Mouse (Mus musculus) embryonic facial prominence, embryonic 15.5 days (tissue): ENCODE measurements around the gene Stk16. TPM values are rescaled to one million over a fixed set of nuclear protein-coding genes. Genes with fewer than 3 reads are reported as not detected.

Experiments
- ATAC-seq: fragments of 200-750 bp; cut with Nextera tagmentation; 2 replicates; pipeline ENCODE4 v1.8.0; 2017; ENCODE audit warnings: low read depth, moderate TSS enrichment; ENCODE audit not compliant: insufficient number of reproducible peaks, low FRiP score, low TSS enrichment
- H3K27ac ChIP-seq: fragments of 300-500 bp; sonication (generic); replicated peaks from 2 replicates; pipeline ENCODE4 v1.5.1; 2015; ENCODE audit warnings: mild to moderate bottlenecking, inconsistent platforms
- H3K27me3 ChIP-seq: fragments of 300-500 bp; sonication (generic); 2 replicates; pipeline ENCODE4 v1.6.1; 2015; ENCODE audit warnings: inconsistent platforms
- H3K36me3 ChIP-seq: fragments of 300-500 bp; sonication (generic); 2 replicates; pipeline ENCODE4 v1.6.1; 2015; ENCODE audit warnings: mild to moderate bottlenecking, inconsistent platforms
- H3K4me1 ChIP-seq: fragments of 300-500 bp; sonication (generic); 2 replicates; pipeline ENCODE4 v1.6.1; 2015; ENCODE audit warnings: inconsistent platforms
- H3K4me2 ChIP-seq: fragments of 300-500 bp; sonication (generic); replicated peaks from 2 replicates; pipeline ENCODE4 v1.6.1; 2015; ENCODE audit warnings: mild to moderate bottlenecking, inconsistent platforms
- H3K4me3 ChIP-seq: fragments of 300-500 bp; sonication (generic); replicated peaks from 2 replicates; pipeline ENCODE4 v1.5.1; 2015; ENCODE audit warnings: mild to moderate bottlenecking, inconsistent platforms
- H3K9ac ChIP-seq: fragments of 300-500 bp; sonication (generic); 2 replicates; pipeline ENCODE4 v1.6.1; 2015; ENCODE audit warnings: inconsistent platforms
- H3K9me3 ChIP-seq: fragments of 300-500 bp; sonication (generic); replicated peaks from 2 replicates; pipeline ENCODE4 v1.6.1; 2016; ENCODE audit warnings: inconsistent platforms
- WGBS: fragments of 180-500 bp; shearing (Covaris S2); methylation state at CpG from one replicate; pipeline ENCODE4 v1.1.7; 2015; 5-methylcytosine and 5-hydroxymethylcytosine counted together
- microRNA-seq: library from miRNA; unstranded; fragments of <30 nt; microRNA quantifications from one replicate; pipeline ENCODE4, GENCODE M21; 2016; ENCODE audit warnings: borderline number of aligned reads
- polyA plus RNA-seq: library from polyadenylated mRNA; unstranded; fragments of >200 nt; fragmentation: Nextera tagmentation; extraction: Ambion mirVana; gene quantifications from 2 replicates; pipeline ENCODE4 v1.2.1, GENCODE M21; 2015

Stk16 gene
- polyA plus RNA-seq, 1 experiment from 2014 or later = 121 TPM

DNA sequence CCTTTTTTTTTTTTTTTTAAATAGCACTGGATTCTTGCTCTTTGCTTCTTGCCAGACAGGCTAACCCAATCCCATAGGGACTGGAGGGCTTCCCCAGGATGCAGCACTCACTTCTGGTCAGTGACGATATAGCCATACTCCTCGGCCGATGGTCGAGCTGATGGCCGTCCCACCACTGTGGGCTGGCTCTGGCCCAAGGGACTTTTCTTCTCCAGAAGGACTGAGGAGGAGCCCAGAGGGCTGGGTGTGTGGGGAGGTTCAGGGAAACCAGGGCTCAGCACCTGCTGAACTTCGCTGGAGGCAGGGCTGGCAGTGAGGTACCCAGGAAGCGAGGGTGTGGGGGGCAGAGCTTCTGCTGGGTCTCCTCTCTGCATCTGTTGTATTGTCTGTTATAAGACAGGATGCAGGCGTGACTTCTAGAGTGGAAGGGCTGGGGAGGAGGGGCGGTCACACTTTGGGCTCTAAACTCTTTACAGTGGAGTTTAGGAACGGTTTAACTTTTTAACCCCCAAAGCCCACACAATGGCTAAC lies 44.9 kb downstream of the Stk16 start:
- Histone ChIP-seq H3K36me3 (no peaks in the 10 kb centered on the region), H3K4me2 (no peak overlapping the region)
- 57% methylated on average over 10 of the region's 10 CpGs for WGBS

DNA sequence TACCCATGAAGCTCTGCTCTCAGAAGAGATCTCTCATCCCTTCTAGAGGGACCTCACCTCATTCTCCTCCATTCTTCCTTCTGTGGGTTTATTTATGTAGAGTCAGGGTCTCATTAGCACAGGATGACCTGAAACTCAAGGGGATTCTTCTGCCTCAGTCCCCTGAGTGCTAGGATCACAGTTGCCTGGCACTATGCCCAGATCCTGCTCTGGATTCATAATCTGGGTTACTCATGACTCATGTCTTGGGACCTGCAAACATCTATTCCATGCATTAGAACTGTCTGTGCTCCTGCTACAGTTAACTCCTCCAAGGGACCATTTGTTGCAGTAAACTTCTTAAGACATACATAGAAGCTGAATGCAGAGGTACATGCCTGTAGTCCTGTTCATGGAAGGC lies 50.6 kb downstream of the Stk16 start:
- no peak overlapping the region for H3K9ac ChIP-seq
- H3K4me3 ChIP-seq = no peak overlapping the region
- H3K4me1 ChIP-seq = 0 out of 2 replicates have a peak, but pooled peaks cover 3% of the 10 kb centered on the region
- H3K4me2 ChIP-seq = no peak overlapping the region
- H3K27ac ChIP-seq = no peak overlapping the region
- H3K36me3 ChIP-seq = no peaks in the 10 kb centered on the region
- H3K27me3 ChIP-seq = peaks cover 47% of the 10 kb centered on the region
- ATAC-seq = no peak
- H3K9me3 ChIP-seq = no peaks in the 10 kb centered on the region

More for the DNA sequence above, 44.9 kb downstream of the Stk16 start:
- Histone ChIP-seq H3K9ac (no peak overlapping the region), H3K27ac (no peak overlapping the region), H3K4me3 (no peak overlapping the region), H3K9me3 (no peaks in the 10 kb centered on the region), H3K4me1 (peaks cover 6% of the 10 kb centered on the region), H3K27me3 (no peaks in the 10 kb centered on the region; the same call in 1 of the 2 replicates)
- no peak for ATAC-seq

DNA sequence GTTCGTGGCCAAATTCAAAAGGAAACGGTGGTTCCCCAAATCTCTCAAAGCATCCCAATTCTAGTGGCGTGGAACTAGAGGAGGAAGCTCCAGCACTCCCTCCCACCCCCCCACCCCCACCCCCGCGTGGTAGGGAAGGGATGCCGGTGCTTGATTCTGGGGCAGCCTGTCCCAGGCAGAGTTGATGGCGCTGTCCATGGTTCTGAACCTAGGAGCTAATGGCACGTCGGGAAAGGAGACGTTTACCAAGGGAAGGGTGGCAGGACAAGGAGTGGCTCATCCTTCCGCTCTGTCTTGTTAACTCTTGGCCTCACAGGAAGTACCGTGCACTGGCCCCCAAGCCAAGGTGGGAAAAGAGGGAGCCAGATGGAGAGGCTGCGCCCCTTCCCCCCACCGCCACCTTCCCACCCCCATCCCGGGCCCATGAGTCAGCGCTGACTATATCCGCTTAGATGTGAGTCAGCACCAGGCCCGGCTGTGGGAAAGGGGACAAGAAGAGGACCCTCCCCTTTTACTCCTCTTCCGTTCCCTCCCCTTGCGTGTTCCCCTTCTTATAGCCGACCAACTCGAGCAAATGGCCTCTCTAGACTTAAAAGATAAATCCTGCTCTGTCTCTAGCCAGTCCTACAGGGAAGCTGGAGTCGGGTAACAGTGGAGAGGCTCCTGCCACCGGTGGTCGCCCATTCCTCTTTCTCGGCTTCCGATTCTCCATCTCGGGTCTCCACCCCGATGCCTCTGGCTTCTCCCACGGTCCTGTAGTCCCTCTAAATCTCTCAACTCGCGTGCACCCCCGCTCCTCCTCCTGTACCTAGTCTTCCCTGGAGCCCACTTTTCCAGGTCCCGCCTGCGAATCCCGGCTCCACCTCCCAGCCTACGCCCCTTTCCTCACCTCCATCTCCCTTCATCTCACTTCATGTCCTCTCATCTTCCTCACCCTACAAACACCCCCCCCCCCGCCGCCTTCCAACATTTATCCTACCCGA lies 52.6 kb downstream of the Stk16 start:
- Histone ChIP-seq H3K36me3 (no peaks in the 10 kb centered on the region), H3K4me2 (no peak overlapping the region), H3K4me1 (0 out of 2 replicates have a peak, but pooled peaks cover 3% of the 10 kb centered on the region), H3K27me3 (peaks cover 49% of the 10 kb centered on the region), H3K27ac (no peak overlapping the region), H3K9ac (no peak overlapping the region), H3K9me3 (no peaks in the 10 kb centered on the region), H3K4me3 (no peak overlapping the region)
- 1% methylated on average over 40 of the region's 40 CpGs for WGBS
- ATAC-seq = 0 out of 2 replicates have a peak, but pooled peaks have one; percentile 15

DNA sequence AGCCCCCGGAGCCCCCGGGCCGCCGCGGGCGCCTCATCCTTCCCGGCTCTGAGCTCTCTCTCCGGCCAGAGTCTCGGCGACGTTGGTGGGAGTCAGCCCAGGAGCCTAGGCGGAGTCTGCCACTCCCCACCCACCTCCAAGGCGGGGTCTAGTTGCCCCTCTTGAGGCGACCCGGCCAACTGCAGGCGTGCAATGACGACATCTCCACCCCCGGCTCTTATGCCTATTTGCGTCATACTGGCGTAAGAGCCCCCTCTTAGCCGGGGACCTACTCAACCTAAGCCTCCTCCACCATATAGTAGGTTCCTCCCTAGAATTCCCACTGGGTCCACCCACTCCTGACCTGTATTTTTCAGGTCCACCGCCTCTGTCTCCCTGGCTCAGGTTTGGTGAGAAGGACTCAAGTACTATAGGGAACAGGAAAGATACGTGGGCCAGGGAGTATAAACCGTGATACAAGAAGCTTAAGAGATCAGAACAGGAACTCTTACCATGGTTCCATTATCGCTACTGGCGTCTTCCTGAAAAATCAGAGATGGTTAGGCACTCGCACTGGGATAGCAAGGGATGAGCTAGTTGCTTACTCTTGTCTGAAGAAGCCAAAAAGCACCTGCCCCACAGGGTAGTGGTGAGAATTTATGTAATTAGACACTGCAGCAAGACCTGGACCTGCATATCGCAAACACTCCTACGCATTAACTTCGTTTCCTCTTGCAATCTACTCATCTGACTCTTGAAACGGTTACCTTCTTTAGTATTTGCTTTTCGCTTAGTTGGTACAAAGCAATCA lies 53.6 kb downstream of the Stk16 start, which contains the start of gene Ptprn:
Gene Ptprn, minus strand, starts transcription at position 412 of the 790 bp plus-strand sequence.
- ATAC-seq = no peak
- Histone ChIP-seq H3K36me3 (no peaks in the 10 kb centered on the region), H3K27ac (no peak within 1 kb of the TSS), H3K27me3 (peaks cover 54% of the 10 kb centered on the region), H3K4me2 (no peak within 1 kb of the TSS), H3K9ac (no peak within 1 kb of the TSS), H3K4me1 (0 out of 2 replicates have a peak, but pooled peaks cover 3% of the 10 kb centered on the region), H3K9me3 (no peaks in the 10 kb centered on the region), H3K4me3 (peak within 1 kb of the TSS; percentile 15; the same call in 1 of the 2 replicates)
- 11% methylated on average over 32 of the region's 32 CpGs for WGBS

Small RNA genes lying within 50 kb of the gene (microRNA-seq; reads per million reads assigned to microRNA genes)
- gene Gm27943 = not detected

Other genes starting within 250 kb of the Stk16 start
- gene Nhej1, start 85.6 kb upstream of the Stk16 start, polyA plus RNA-seq = 9.6 and 9.9 TPM in 2 replicates
- 0.32 and 0.37 TPM in 2 replicates for gene Slc23a3, start 76.9 kb upstream of the Stk16 start, polyA plus RNA-seq
- 45.3 TPM in 2 replicates for gene Cnppd1, start 68.1 kb upstream of the Stk16 start, polyA plus RNA-seq
- gene Retreg2, start 68.1 kb upstream of the Stk16 start, polyA plus RNA-seq = 53.8 and 54.2 TPM in 2 replicates
- gene Zfand2b, start 42.2 kb upstream of the Stk16 start, polyA plus RNA-seq = 46.5 and 51.2 TPM in 2 replicates
- gene Abcb6, start 30.4 kb upstream of the Stk16 start, polyA plus RNA-seq = 20.7 and 23.3 TPM in 2 replicates
- 27.9 and 30.2 TPM in 2 replicates for gene Ankzf1, start 18.7 kb upstream of the Stk16 start, polyA plus RNA-seq
- gene Atg9a, start 18.6 kb upstream of the Stk16 start, polyA plus RNA-seq = 32.5 and 37.7 TPM in 2 replicates
- 18.2 and 25.1 TPM in 2 replicates for gene Glb1l, start within 50 bp of the Stk16 start, polyA plus RNA-seq
- gene Tuba4a, start 9.0 kb downstream of the Stk16 start, polyA plus RNA-seq = 94.8 and 98.3 TPM in 2 replicates
- not detected in 2 replicates for gene A630095N17Rik, start 21.3 kb downstream of the Stk16 start, polyA plus RNA-seq
- gene Dnajb2, start 25.6 kb downstream of the Stk16 start, polyA plus RNA-seq = 47.9 and 51.3 TPM in 2 replicates
- 0.41 and 1.0 TPM in 2 replicates for gene Ptprn, start 53.7 kb downstream of the Stk16 start, polyA plus RNA-seq
- 0.39 and 0.68 TPM in 2 replicates for gene Resp18, start 67.6 kb downstream of the Stk16 start, polyA plus RNA-seq
- gene Dnpep, start 107.2 kb downstream of the Stk16 start, polyA plus RNA-seq = 113 and 115 TPM in 2 replicates
- gene Des, start 149.5 kb downstream of the Stk16 start, polyA plus RNA-seq = 112 and 140 TPM in 2 replicates
- 16.5 and 18.6 TPM in 2 replicates for gene Speg, start 164.5 kb downstream of the Stk16 start, polyA plus RNA-seq
- gene Gmppa, start 225.1 kb downstream of the Stk16 start, polyA plus RNA-seq = 103 and 104 TPM in 2 replicates
- 0.65 and 0.84 TPM in 2 replicates for gene Asic4, start 239.6 kb downstream of the Stk16 start, polyA plus RNA-seq